Mouse (Mus musculus) urinary bladder, adult 18-20 months (tissue): ENCODE results near the gene Tmem176a.
"Not testable (repeated sequence)": the region's sequence is repeated elsewhere in the genome, so short reads cannot be mapped to it uniquely, and the experiment has no call there.

Experiments used
- DNase-seq, 2 experiments: peaks; one replicate each; pipeline ENCODE4 v3.0.0; 2022; ENCODE audit warnings: low spot score in 2 of 2, mixed read lengths in 2 of 2

Gene Tmem176a

DNA sequence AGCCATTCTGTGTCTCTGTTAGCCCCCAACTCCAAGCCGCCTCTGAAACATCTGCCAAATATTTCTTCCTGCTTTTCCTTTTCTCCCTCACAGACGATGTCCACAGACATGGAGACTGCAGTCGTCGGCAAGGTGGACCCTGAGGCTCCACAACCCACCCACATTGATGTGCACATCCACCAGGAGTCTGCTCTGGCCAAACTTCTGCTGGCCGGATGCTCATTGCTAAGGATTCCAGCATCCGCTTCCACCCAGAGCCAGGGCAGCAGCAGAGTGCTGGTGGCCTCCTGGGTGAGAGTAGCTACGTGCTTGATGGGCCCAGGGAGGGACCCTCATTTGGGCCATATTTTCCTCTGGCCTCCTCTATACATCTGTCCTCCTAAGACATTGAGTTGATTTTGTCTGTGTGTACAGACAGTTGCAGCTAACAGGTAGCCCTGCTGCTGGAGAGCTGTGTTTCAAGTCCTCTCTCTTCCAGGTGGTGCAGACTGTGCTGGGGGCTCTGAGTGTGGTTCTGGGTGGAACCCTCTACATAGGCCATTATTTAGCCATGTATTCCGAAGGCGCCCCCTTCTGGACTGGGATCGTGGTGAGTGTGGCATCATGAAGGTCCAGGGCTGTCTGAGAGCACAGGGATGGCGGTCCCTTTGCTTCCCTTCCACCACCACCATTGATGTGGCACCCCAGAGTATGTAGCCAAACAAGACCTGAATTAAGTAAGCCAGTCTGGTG, 1.6 kb downstream of the Tmem176a start:
- no peak for DNase-seq

DNA sequence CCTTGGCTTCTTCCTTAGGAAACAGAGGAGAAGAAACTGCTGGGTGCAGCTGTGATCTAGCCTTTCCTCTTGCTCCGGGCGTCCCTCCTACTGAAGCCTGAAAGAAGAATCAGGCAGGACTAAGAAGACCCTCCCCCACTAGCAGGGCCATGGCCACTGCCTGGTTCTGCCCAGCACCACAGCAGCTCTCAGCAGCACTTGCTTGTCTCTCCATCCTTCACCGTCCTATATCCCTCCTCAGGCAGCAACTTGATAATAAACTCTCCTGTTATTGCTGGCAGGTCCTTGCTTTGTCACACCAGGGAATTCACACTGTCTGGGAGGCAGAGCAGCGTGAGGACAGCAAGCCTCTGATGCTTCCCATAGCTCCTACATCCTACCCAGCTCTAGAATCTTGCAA, 4.4 kb downstream of the Tmem176a start:
- DNase-seq, result no peak

DNA sequence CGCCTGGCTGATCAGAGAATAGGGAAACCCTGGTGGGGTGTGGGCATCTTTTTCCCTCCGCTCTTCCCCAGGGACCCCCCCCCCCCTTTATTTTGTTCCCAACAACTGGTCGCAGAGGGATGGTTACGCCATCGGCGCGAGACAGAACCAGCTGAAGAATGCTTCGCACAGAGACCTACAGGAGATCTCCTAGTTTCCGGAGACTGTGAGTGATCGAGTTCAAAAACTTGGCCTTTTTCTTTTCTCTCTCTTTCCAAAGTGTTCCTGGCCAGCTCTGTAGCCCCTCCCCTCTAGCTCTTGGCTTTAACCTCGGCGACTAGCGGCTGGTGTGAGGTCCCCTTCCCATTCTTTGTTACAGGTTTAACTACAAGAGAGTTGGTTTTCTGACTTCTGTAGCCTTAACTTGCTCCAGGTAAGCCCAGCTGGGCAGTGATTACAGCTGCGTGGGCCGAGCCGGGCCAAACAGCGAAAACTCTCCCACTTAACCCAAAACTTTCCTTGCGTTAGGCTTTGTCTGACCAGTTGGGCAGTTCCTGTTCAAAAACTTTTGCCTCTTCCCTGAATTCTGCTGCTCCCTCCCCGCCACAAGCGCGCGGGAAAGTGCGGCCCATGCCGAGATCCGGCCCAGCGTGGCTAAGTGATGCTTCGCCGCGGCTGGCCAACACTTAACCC, 11.2 kb downstream of the Tmem176a start:
- DNase-seq, result peak; percentile 56 to 64

GRCm38 (mm10) chr6:48854155-48854554, 13.4 kb downstream of the Tmem176a start:
- DNase-seq, result no peak

GRCm38 (mm10) chr6:48857613-48858302, 17.0 kb downstream of the Tmem176a start:
- DNase-seq, result peak; percentile 17 to 52

DNA sequence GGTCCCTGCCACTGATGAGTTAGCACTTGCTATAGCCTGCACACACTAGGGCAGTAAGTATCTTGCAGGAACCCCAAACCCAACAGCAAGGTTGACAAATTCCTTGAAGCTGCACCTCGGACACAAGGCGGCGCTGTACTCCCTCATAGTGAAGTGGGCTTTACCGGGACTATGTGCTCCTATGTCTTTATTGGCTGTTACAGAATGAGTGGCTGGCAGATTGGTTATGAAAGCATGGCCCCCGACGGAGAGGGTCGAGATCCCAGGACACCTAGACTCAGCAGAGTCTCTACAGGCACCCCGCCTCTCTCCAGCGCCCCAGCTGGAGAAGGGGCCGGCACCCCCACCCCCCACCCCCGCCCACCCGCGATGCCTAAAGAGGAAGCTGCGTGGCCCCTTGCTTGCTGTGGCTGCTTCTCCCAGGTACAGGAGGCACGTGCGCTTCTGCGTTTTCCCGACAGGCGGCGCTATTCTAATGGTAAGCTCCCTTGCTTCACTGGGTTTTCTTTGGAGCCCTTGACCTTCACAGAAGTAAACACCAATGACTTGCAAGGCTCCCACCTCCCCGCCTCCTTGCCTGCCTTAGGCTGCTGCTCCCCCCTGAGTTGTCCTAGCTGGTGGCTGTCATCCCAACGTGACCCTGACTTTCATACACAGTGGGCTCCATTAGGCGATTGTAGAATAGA, 19.6 kb downstream of the Tmem176a start:
- DNase-seq, result peak; percentile 20 to 43

GRCm38 (mm10) chr6:48860851-48861250, 20.1 kb downstream of the Tmem176a start:
- no peak for DNase-seq

GRCm38 (mm10) chr6:48861616-48862280, 21.0 kb downstream of the Tmem176a start:
- DNase-seq, result no peak

DNA sequence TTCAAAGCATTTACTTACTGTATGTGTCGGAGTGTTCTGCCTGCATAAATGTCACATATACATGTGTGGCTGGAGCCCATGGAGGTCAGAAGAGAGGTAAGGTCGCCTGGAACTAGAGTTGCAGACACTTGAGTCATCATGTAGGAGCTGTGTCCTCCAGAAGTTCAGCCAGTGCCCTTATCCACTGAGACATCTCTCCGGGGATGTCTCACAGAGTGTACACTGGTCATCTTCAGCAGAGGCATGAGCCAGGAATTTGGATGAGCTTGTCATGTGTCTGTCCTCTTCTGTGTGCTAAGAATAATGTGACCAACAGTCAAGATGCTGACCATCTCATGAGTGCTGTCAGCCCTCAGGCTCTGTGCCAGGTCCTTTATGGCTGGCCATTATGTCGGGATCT, 22.1 kb downstream of the Tmem176a start:
- no peak for DNase-seq

- no peak for DNase-seq
These were observed 22.8 kb downstream of the Tmem176a start for GRCm38 (mm10) chr6:48863488-48863887.

GRCm38 (mm10) chr6:48864181-48864580, 23.5 kb downstream of the Tmem176a start:
- no peak for DNase-seq

GRCm38 (mm10) chr6:48864723-48865122, 24.0 kb downstream of the Tmem176a start:
- DNase-seq, result no peak

DNA sequence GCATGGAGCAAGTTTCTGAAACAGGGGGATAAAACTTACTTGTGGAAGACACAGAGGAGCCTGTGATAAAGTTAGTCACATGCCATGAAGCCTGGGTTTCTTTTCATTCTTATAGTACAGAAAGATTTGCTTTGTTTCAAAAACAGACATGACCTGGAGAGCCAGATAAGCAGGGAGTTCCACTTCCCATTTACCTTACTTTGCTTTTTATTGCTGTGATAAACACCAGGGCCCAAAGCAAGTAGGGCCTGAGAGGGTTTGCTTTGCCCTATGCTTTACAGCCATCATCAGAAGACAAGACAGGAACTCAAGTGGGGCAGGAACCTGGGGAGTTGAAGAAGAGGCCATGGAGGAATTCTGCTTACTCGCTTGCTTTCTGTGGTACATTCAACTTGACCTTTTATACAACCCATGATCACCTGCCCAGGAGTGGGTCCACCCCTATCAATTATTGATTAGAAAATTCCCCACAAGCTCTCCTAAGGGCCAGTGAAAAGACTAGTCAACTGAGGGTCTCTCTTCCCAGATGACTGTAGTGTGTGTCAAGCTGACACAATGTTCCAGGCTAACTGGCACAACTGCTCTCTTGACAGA, 24.5 kb downstream of the Tmem176a start:
- no peak for DNase-seq

- DNase-seq, result not testable (repeated sequence)
These were observed 25.7 kb downstream of the Tmem176a start for GRCm38 (mm10) chr6:48866355-48866950.

DNA sequence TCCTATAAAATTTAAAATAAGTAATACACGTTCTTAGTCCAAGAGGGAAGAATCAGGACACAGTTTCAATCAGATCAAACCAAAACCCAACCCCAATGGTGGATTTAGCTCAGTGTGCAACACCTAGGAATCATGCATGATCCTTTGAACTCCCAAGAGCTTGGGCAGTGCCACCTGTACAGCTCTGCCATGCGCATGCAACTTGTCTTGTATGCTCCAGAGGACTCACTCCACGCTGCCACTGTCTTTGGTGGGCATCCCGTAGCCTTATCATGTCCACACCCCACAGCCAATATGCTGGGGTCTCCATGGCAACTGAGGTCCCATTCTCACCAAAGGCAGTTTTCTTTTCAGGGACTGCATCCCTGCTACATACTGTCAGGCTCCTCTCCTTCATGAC, 26.4 kb downstream of the Tmem176a start:
- DNase-seq, result no peak

DNA sequence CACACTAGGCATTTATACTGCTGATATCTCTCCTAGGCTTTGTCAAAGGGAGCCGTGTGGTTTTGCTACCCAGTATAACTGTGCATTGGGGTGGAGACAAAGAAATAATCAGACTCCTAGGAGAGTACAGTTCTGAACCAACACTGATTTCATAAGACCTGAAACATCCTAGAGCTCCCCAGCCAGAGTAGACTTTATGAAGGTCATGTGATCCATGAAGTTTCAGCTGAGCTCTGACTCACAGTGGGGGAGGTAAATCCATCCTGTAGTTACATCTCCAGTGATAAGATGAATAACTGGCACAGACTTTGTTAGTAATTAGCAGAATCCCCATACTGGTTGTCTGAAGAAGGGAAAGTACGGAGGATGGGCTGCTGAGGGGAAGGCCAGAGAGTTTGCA, 29.1 kb downstream of the Tmem176a start:
- DNase-seq, result no peak

DNA sequence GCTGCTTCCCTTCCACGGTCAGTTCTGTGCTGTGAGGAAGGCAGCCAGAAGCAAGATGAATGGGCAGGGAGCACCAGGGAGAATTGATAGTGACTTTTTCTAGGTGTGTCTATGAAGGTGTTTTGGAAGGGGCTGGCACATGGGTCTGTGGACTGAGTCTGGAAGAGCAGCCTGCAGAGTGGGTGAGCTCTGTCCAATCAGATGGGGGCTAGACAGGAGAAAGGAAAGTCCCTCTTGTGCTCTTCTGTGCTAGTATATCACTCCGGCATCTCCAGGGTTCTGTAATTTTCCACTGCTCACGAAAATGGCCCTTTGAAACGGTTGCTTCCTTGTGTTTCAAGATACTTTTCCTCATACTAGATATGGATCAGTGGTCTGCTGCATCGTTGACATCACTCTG, 31.9 kb downstream of the Tmem176a start, which contains the start of gene Aoc1:
TSS of gene Aoc1 (plus strand) at position 301 of the 400 bp plus-strand sequence.
- no peak for DNase-seq

DNA sequence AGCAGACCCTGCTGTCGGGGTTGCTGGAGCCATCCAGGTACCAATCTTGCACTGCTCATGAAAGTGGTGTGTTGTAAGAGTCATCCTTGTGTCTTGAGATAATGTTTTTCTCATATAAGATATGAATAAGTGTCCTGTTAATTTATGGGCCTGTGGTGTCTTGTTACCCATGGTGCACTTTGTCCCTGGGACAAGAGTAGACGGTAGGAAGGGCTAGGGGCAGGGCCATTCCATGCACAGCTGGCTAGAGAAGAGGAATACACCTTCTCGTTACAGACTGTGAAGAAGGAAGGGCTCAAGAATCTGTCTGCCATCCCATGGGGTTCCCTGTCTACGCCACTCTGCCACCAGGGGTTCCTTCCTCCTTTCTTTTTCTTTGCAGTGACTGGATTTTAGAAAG, 33.9 kb downstream of the Tmem176a start:
- no peak for DNase-seq

DNA sequence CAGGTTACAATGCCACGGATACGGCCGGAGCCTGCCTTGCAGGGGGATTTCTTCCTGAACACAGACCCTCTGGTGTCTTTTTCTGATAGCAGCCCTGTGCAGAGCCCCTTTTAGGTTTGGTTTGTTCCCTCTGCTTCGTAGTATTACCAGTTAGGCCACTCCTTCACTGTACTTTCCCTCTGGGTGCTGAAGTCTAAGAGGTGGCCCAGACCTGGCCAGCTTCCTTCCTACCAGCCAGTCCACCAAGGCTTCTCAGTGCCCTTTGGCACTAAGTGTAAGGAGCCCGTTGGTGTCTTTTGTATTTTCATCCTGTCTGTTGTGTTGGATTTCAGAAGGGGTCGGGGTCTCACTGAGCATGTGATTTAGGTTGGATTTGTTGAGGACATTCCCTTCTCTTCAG, 34.8 kb downstream of the Tmem176a start:
- no peak for DNase-seq

DNA sequence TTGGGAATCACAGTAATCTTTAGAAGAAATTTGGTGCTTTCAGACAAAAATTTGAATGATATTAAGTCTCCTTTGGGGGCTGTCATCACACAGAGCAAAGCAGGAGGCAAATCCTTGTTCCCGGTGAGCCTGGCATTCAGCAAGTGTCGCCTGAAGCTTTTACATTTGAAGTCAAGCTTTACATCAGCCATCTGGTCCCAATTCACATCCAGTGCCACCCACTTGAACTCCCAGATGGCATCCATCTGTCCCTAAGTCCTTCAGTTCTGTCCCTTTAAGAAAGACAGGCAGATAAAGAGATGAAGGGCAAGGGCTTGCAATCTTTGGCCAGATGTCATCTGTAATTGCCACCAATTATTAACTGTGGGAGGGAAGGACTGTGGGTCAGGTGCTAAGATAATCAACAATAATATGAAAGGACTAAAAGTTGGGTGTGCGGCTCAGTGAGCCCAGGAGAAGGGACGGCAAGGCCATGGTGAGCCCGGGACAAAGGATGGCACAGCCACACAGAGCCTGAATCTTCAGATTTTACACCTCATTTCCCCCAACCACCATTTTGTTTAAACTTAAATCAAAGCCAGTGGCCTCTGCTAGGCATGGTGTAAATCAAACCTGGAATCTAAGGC, 35.9 kb downstream of the Tmem176a start:
- no peak for DNase-seq
